Mouse (Mus musculus): ENCODE results near the gene Slc30a2.
"Not testable (repeated sequence)": the region's sequence is repeated elsewhere in the genome, so short reads cannot be mapped to it uniquely, and the experiment has no call there.

Slc30a2 gene

DNA sequence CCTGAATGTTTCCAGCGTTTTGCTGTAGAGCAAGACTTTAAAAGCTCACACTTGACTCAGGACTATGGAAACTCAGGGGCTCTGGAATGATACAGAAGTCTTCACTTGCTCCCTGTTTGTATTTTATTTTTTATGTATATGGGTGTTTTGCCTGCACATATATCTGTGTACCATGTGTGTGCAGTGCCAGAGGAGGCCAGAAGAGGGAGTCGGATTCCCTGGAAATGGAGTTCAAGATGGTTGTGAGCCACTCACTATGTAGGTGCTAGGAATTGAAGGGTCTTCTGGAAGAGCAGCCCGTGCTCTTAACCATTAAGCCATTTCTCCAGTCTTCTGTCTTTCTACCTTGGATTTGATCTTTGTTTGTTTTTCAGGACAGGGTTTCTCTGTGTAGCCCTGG, 21.5 kb upstream of the Slc30a2 start:
- in situ Hi-C loops (cut with MboI) = no loop called here

DNA sequence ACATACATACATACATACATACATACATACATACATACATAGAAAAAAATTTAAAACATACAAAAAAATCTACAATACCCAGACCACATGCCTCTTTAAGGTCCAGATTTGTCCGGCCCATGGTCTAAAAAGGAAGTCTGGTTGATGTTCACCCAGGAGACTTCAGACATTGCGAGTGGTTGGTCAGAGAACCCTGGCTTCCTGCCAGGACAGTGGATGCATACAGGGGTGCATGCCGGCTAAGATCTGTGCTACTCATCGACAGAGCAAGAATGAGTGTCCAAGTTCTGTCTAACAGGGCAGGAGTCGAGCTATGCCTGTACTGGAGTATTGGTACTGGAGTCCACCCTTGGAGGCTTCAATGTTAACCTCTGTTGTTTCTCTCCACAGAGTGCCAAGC, 18.3 kb upstream of the Slc30a2 start:
- in situ Hi-C loops (cut with MboI) = no loop called here

DNA sequence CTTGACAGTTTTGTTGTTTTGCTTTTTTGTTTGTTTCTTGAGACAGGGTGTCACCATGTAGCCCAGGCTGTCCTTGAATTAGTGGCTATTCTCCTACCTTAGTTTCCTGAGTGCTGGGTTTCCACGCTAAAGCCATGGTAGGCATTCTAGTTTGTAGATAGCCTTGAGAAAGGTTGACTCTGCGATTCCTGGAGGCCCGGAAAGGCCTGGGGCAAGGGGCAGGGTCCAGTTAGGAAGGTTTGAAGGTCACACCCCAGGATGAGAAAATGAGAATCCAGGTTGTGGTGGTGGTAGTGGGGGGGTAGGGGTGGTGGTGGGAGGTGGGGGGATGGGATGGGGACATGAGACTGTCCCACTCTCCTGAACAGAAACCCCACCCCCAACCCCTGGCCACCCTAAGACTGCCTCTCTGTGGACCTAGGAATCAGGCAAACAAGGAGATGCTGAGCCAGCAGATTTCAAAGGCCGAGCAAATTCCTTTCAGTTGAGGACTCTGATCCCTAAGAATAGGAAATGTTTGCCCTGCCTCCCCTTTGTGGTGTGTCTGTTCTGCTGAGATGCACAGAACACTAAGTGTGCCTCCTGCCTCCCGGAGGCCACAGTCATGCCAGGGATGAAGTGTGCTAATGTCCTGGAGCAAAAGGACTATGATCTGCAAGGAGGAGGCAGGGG, 16.0 kb upstream of the Slc30a2 start:
- in situ Hi-C loops (cut with MboI) = no loop called here

DNA sequence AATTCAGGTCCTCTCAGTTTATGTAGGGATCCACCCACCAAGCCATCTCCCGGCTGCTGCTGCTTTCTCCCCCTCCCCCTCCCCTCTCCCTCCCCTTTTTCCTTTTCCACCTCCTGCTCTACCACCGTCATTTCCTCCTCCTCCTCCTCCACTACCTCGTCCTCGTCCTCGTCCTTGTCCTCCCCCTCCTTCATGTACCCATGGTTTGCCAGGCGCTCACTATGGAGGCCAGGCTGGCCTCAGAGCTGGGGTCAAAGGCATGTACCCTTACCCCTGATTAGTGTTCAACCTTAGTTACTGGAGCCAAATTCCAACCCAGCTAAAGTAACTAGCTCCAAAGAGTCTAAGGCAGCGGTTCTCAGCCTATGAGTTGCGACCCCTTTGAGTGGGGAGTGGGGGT, 14.8 kb upstream of the Slc30a2 start:
- in situ Hi-C loops (cut with MboI) = no loop called here

DNA sequence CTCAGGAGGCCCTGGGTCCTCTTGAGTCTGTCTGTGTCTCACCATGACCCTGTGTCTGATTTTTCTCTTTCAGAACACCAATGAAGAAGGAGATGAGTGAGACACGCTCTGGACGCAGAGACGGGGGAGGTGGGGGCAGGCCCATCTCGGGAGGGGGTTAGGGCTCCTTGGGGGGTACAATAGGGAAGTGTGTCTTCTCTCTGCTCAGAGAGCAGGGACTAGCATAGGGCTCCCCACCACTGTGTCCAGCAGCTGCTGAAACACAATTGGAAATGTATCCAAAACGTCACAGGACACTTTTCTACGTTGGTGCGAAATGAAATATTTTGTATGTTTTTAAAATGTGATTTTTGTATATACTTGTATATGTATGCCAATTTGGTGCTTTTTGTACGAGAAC, 14.1 kb upstream of the Slc30a2 start:
- in situ Hi-C loops (cut with MboI) = no loop called here

DNA sequence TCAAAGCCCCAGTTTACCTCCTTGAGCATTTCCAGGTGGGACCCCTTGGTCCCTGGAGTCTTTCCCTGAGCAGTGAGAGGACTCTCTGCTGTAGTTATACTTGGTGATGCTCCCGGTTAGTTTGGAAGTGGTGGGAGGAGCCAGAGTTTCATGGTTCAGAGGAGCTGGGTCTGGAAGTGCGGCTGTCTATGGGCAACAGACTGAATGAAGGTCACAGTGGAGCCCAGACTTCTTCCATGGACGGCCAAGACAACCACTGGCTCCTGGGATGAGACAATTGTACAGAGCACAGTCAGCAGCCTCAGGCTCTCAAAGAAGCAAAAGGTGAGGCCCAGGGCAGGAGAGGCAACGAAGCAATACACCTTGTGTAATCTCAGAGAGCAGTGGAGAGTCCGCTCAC, 12.7 kb upstream of the Slc30a2 start:
- in situ Hi-C loops (cut with MboI) = no loop called here

DNA sequence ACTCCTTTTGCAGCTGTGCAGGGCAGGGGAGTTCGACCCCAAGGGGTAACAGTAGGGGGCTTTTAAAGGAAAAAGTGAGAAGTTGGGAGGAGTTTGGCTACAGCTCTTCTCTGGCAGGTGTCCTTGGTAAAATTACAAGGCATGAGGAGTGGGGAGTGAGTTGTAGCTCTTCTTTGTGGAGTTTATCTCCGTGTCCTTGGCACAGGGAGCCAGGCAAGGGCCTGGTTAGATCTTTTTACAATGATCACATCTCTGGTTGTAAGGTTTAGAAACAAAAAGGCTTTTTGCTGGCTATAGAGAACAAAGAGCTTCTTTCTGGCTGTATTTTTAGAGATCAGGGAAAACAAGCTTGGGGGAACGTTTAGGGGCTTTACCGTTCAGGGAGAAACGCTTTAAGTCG, 1.8 kb upstream of the Slc30a2 start:
- in situ Hi-C loops (cut with MboI) = not testable (repeated sequence)

DNA sequence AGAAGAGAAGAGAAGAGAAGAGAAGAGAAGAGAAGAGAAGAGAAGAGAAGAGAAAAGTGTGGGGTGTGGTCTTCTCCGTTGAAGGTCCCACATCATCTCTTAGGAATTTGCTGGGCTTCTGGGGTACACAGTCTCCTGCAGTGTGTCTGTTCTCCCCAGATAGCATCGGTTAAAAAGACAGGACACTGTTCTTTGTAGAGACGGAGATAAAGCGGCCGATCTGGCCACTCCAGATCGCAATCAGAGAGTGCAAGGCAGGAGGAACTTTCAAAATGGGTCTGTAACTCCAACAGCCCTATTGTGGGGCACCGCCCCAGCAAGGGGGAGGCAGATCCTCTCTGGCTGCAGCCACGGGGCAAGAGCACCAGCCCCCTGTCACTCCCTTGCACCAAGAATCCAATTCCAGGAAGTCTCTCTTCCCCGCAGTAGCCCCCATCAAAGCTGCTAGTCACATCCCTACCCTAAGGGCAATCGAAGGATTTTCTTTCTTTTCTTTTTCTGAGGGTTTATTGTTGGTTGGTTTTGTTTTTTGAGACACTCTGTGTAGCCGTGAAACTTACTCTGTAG, 685 bp upstream of the Slc30a2 start:
- in situ Hi-C loops (cut with MboI) = no loop called here

DNA sequence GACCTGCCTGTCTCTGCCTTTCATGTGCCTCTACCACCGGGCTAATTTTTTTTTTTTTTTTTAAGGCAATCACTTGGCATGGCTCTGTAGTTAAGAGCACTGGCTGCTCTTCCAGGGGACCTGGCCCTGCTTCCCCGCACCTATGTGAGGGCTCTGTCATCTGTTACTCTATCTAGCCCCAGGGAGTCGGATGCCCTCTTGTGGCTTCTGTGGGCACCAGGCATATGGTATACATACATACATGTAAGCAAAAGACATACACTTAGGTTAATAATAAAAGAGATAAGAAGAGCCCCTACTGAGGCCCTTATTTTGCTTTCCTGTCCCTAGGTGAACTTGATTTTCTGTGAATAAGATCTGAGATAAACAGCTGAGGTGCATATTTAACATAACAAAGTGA, 1.6 kb downstream of the Slc30a2 start:
- in situ Hi-C loops (cut with MboI) = no loop called here

DNA sequence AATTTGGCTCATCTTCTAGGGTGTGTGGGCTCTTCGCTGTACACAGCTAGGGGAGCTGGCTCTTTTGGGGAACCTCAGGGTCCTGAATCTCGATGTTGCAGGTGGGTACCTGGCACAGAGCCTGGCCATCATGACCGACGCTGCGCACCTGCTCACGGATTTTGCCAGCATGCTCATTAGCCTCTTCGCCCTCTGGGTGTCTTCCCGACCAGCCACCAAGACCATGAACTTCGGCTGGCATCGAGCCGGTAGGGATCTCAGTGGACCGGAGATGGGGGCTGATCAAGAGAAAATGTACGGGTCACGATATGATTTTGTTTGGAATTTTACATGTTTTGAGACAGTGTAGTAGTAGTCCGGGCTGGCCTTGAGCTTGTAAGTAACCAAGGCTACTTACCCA, 2.8 kb downstream of the Slc30a2 start:
- in situ Hi-C loops (cut with MboI) = no loop called here

DNA sequence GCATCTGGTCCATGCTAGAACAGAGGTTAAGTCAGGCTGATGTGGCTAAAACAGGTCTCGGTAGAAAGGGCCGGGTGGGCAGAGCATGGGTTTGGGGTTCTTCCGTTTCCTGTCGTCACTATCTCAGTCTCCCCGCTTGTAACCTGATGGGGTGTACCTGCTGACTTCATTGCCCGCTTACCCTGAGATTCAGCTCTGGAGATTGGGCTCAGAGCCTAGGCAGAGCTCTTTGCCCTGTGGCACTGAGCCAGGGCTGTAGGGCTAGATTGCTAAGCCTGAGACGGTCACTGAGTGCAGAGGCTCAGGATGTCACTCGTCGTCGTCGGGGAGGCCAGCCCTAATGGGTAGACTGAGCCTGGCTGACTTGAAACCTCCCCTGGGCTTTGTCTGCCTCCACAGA, 5.1 kb downstream of the Slc30a2 start:
- in situ Hi-C loops (cut with MboI) = no loop called here

DNA sequence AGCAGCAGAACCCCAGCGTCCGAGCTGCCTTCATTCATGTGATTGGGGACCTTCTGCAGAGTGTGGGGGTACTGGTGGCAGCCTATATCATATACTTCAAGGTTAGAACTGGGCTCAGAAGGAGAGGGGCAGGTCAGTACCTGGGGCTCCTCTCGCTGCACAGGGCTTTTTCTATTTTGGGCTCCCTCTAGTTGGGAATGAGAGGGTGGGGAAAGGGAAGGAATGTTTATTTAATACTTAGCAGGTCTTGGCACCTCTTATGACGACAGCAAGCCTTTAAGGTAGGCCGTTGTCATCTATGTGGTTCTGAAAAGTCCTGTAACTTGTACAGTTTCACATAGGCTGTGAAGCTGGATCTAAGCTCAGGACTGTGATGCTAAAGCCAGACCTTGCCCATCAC, 5.6 kb downstream of the Slc30a2 start:
- in situ Hi-C loops (cut with MboI) = no loop called here

DNA sequence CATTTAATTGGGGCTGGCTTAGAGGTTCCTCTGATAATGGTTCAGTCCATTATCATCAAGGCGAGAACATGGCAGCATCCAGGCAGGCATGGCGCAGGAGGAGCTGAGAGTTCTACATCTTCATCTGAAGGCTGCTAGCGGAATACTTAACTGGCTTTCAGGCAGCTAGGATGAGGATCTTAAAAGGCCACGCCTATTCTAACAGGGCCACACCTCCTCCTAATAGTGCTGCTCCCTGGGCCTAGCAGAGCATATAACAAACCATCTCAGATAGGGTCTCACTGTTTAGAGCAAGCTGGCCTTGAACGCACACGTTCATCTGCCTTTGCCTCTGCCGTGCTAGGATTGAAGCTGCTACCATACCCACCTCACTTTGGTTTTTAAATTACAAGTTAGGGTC, 6.8 kb downstream of the Slc30a2 start:
- in situ Hi-C loops (cut with MboI) = no loop called here

DNA sequence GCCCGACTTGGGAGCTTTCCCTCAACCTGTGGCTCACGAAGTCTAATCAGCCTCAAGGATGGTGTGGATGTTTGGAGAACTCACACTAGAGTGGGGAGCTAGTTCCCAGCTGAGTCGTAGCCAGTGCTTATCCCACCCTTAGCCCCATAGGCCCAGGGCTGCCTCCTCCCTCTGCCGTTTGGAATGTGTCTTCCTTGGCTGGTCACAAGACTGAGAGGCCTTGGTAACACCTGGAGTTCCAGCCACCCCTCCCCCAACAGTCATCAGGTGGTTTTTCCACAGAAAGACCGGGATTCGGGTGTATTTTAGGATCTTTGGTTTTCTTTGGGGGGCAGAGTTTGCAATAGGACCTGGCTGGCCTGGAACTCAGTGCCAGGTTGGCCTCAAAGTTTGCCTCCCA, 7.7 kb downstream of the Slc30a2 start:
- in situ Hi-C loops (cut with MboI) = no loop called here

DNA sequence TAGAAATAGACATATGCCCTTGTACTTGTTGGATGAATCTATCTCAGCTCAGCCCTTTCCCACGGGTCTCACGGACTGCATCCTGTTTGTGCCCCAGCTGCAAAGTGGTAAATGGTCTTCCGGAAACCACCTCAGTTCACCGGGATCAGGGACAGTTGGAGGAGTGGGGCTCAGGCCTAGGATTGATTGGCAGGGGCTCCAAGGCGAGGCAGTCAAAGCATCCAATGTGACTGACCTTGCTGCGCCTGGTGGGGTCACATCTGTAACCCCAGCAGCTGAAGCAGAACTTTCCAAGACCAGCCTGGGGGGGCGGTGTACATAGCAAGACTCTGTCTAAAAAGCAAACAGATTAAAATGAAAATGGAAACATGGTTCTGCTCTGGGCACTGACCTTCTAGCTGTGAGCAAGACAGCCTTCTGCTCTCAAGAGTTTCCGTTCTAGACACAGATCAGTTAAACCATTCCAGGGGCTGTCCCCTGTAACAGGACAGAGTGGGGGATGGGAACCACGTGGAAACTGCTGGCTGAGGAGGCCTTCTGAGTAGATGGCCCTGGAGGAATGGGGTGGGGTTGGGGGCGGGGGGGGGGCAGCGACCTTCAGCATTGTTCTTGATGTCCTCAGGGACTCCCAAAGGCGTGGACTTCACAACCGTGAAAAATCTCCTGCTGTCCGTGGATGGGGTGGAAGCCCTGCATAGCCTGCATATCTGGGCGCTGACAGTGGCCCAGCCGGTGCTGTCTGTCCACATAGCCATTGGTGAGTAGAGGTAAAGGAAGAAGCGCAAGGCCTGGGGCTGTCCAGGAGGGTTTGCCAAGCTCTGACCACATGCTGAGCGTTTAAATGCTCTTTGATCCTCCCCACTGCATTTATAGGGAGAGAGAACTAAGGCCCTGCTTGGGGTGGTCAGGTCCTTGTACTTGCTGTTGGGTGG, 8.6 kb downstream of the Slc30a2 start:
- in situ Hi-C loops (cut with MboI) = no loop called here

DNA sequence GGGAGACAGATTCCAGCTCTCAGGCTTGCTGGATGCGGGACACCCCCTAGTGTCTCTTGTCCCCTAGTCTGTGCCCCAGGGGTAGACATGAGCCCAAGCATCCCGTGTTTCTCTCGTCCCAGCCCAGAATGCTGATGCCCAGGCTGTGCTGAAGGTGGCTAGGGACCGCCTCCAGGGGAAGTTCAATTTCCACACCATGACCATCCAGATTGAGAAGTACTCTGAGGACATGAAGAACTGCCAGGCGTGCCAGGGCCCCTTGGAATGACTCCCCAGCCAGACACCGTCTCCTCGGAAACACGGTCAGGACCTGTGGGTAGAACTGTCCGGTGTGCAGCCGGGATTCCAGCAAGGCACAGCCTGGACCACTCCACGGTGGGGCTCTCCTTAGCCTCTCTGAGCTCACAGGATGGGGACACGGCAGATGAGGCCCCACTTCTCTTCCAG, 9.3 kb downstream of the Slc30a2 start:
- in situ Hi-C loops (cut with MboI) = no loop called here

DNA sequence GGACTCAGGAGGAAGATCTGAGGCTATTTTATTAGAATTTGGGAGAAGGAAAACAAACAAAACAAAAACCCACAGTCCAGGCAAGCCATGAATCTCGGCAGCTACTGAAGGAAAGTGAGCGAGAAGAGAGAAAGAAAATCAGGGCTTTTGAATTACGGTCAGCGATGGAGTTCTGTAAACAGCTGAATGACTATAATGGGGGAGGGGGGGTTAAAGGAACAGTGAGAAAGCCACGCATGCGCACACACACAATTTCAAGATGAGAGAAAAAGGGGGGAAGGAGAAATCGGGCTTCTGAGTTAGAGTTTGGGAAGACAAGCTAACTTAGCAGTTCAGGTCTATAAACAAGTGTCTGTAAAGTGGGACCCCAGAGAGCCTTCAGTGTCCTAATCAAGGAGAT, 9.9 kb downstream of the Slc30a2 start:
- in situ Hi-C loops (cut with MboI) = no loop called here

DNA sequence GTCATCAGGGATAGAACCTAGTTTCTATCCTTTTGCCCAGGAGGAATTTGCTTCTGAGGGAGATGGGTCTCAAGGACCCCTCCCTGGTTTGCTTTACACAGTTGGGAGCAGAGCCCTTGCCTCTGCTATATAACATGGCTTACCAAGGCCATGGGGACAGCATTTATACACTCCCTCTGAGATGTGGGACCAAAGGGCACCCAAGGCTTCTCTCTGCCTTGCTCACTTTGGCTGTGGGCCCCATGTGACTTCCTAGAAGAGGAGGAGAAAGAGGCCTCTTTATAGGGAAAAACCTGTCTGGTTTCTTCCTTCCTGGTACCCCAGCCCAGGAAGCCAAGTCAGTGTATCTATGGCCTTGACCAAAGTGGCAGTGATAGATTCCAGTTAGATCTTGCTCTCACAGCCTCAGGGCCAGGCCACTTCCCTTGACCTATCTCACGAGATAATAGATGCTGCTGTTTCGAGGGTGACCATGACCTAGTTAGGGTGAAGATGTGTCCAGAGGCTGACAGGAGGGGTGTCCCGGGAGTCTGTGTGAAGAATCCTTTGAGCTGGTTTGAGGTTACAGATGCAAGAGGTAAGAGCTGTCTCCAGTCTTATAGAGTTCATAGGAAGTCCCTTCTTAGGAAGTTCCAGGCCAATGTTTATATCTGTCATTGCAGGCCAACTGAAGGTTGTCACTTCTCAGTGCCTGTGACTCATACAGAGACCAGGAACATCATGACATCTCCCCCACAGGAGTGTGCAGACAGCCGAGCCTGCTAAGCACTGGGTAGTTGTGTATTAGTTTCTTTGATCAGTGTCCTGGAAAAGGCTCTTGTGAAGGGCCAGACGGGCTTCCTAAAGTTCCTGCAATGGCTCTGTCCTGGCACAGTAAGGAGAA, 10.8 kb downstream of the Slc30a2 start:
- in situ Hi-C loops (cut with MboI) = no loop called here

DNA sequence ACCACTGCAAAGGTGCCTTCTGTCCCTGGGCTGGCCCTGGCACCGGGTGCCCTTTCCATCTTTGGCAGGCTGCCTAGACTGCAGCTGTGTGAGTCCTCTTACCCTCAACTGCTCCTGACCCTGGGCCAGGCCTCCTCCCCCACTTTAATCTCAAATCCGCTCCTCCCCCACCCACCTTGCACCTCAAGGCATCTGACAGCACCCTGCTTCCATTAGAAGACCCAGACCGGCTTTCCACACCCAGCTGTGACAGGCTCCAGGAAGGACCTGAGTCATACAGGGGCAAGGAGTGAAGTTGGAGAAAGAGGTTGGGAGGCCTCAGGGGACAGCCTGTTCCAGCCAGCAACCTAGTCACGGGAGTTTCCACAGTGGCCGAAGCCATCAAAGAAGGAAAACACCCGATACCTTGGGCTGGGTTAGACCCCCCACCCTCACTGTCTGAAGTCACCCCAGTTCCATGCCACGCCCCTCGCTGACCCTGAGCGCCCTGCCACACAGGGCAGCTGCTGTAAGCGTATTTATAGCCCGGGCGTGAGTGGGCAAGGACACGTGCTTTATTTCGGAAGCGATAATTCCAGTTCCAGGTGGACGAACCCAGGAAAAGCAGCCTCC, 13.0 kb downstream of the Slc30a2 start:
- in situ Hi-C loops (cut with MboI) = no loop called here

DNA sequence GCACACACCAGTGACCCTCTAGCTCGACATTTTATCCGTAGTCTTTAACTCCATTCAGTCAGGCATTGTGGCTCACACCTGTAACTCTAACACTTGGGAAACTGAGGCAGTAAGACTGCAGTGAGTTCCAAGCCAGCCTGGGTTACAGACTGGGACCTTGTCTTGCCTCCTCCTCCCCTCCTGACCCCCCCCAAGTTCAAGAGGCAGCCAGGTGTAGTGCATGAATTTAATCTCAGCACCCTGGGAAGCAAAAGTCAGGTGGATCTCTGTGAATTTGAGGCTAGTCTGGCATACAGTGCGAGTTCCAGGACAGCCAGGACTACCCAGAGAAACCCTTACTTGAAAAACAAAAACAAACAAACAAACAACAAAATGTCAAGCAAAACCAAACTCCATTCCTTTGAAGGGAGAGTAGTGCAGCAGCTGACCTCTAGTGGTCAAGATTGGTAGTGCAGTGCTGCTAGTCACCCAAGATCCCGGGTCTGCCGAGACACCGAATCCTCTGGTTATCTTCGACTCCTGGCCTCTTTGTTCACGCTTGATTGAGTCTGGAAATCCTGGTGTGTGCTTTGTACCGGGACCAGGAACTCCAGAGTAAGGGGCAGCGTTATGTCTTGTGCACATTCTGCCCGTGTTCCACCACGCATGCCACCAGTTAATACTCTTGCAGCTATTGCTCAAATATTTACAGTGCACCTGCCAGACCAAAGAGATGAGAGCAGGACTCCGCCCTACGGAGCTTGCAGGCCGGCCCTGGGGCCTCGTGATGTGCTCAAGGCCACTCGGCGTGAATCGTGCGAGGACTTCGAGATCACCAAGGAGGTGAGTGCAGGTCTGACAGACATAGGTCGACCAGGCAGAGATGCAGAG, 13.8 kb downstream of the Slc30a2 start:
- in situ Hi-C loops (cut with MboI) = no loop called here

DNA sequence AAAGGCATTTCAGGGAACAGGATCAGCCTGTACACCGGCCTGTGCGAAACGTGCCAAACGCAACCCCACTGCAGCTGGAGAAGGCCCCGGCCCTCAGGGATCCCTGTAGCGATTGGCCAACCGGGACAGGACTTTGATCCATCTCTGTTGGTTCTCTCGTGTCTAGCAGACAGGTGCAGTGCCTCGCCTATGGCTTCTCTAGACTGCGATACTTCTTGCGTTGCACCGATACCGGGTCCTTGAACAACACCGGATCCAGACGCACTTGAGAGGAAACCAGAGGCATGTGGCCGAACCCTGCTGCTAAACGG, 14.4 kb downstream of the Slc30a2 start:
- in situ Hi-C loops (cut with MboI) = no loop called here

Measured in mature B cell (primary cell).